Mouse (Mus musculus) stomach, postnatal 0 days (tissue): ENCODE data around the gene Eda2r.

Experiments
- CTCF ChIP-seq: IDR thresholded peaks from 2 replicates; pipeline ENCODE4 v1.5.1; 2016; ENCODE audit warnings: antibody characterized with exemption, low read depth, mild to moderate bottlenecking, moderate library complexity
- EP300 ChIP-seq: optimal IDR thresholded peaks from 2 replicates; pipeline ENCODE3; 2016; ENCODE audit warnings: antibody characterized with exemption

GRCm38 (mm10) chrX:97327891-97328290, 49.1 kb downstream of the Eda2r start:
- TF ChIP-seq CTCF: no peak
- no peak for TF ChIP-seq EP300
